Mouse (Mus musculus): ENCODE measurements at regions not wholly inside any gene's neighbourhood (a gene's known extent, or its start where the extent isn't known, plus 50 kb on each side); places are given as distances from the start of the nearest gene placed in this dataset.

DNA sequence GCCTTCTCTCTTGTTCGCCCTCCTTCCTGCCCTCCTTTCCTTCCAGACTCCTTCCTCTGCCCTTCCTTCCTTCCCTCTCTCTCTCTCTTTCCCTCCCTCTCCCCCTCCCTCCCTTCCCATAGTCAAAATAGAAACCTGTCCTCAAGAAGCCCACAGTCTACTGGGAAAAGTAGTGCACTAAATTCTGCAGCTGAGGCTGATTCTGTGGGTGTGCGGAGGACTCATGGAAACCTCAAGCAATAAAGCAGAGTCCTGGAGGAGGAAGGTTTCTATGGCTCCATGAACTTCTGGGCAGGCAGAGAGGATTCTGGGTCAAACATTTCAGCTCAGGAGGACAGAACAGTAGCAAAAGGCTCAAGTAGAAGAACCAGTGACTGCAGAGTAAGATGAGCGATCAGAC is 138.1 kb upstream of the Mycn start:
- WGBS (ENCODE audit: insufficient replicate concordance), result 76% methylated on average over 3 of the region's 3 CpGs
- H3K36me3 ChIP-seq (ENCODE audit: control insufficient read depth, insufficient read depth), result no peaks in the 10 kb centered on the region

DNA sequence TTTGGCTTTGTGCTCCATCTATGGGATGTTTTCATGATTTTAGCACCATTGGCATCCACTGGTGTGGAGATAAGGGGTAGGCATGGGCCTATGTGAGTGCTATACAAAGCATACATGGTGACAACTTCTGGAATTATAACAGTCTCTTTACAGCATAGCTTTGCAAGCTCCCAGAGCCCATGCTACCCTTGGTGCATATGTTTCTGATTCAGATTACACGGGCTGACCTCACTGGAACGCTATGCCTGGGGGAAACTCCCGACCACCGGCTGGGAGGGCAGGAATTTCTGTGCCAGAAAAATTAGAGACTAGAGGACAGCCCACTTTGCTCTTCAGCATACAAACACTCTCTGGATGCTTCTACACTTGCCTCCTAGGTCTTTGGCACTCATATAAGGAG is 136.0 kb upstream of the Mycn start:
- WGBS (ENCODE audit: insufficient replicate concordance), result 60% methylated on average over 4 of the region's 4 CpGs
- Histone ChIP-seq H3K4me2 (ENCODE audit: low read depth, low read length) (no peak overlapping the region), H3K36me3 (ENCODE audit: control insufficient read depth, insufficient read depth) (no peaks in the 10 kb centered on the region), H3K4me3 (ENCODE audit: low read depth, low read length) (no peak overlapping the region), H3K27ac (ENCODE audit: low read length) (no peak overlapping the region), H3K9me3 (replicated peaks; ENCODE audit: control insufficient read depth, low read length) (no peaks in the 10 kb centered on the region), H3K27me3 (ENCODE audit: control insufficient read depth, insufficient read depth, low read depth, low read length) (no peaks in the 10 kb centered on the region), H3K9ac (ENCODE audit: low read depth, low read length) (no peak overlapping the region), H3K4me1 (ENCODE audit: control insufficient read depth, low read depth, low read length) (no peaks in the 10 kb centered on the region)
- ATAC-seq (ENCODE audit: low read depth), result no peak

More for the DNA sequence above, 138.1 kb upstream of the Mycn start:
- no peak for ATAC-seq (ENCODE audit: low read depth)
- no peak overlapping the region for H3K9ac ChIP-seq (ENCODE audit: low read depth, low read length)
- no peak overlapping the region for H3K27ac ChIP-seq (ENCODE audit: low read length)
- no peak overlapping the region for H3K4me3 ChIP-seq (ENCODE audit: low read depth, low read length)
- no peaks in the 10 kb centered on the region for H3K27me3 ChIP-seq (ENCODE audit: control insufficient read depth, insufficient read depth, low read depth, low read length)
- H3K4me1 ChIP-seq (ENCODE audit: control insufficient read depth, low read depth, low read length), result no peaks in the 10 kb centered on the region
- no peaks in the 10 kb centered on the region for H3K9me3 ChIP-seq (replicated peaks; ENCODE audit: control insufficient read depth, low read length)
- H3K4me2 ChIP-seq (ENCODE audit: low read depth, low read length), result no peak overlapping the region

DNA sequence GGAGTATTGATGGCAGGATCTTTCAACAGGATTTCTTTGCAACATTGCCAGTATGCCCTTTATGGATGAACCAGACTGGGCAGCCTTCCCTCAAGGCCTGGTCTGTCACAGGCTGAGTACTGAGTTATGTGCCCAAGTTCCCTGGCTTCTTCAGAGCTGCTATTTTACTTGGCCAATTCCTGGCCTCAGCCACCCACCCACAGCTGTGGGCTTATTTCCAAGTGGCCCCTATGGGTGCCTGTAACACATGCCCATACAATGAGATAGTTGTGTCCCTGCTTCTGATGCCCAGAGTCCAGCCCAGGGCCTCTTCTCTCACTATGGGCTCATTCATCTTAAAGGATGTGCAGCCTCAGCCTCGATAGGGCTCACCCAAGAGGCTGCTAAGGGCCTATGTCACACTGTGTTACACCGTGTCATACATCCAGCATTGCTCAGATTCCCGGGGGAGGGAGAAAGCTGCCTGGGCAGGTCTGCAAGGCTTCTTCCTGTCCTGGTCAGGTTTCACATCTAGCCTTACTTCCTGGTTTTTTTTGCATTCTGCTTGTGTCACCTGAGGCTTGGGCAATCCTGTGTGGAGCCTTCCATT is 135.1 kb upstream of the Mycn start:
- 24% methylated on average over 3 of the region's 3 CpGs for WGBS (ENCODE audit: insufficient replicate concordance)
- Histone ChIP-seq H3K27ac (ENCODE audit: low read length) (no peak overlapping the region), H3K4me2 (ENCODE audit: low read depth, low read length) (no peak overlapping the region), H3K4me3 (ENCODE audit: low read depth, low read length) (no peak overlapping the region), H3K9ac (ENCODE audit: low read depth, low read length) (no peak overlapping the region), H3K36me3 (ENCODE audit: control insufficient read depth, insufficient read depth) (no peaks in the 10 kb centered on the region), H3K27me3 (ENCODE audit: control insufficient read depth, insufficient read depth, low read depth, low read length) (no peaks in the 10 kb centered on the region), H3K9me3 (replicated peaks; ENCODE audit: control insufficient read depth, low read length) (no peaks in the 10 kb centered on the region), H3K4me1 (ENCODE audit: control insufficient read depth, low read depth, low read length) (no peaks in the 10 kb centered on the region)
- ATAC-seq (ENCODE audit: low read depth), result no peak

DNA sequence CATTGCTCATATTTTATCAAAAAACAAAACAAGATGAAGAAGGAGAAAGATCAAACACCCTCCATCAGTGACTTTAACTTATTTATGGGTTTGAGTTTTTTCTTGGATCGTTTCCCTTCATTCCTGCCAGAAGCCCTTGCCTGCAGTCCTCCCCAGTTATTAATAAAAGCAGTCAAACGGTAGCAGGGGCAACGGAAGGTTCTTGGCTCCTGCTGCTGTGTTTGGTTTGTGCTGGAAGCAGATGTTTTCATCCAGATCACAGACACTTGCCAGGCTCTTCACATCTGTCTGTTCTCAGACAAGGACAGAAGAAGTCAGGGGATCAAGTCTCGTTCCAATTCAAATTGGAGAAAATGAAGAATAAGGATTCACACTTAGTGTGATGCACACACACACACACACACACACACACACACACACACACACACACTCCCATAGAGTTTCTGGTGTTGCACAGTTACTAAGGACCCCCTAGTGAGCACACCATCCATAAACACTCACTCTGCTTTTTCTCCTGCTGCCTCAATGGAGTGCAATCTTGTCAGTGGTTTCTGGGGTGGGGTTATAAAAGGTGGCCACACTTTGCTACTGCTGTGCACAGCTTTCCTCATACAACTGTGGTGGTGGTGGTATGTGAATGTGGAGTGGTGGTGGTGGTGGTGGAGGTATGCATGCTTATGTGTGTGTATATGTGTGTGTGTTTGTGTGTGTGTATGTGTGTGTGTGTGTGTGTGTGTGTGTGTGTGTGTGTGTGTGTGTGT is 131.6 kb upstream of the Mycn start:
- H3K27ac ChIP-seq (ENCODE audit: low read length), result no peak overlapping the region
- H3K27me3 ChIP-seq (ENCODE audit: control insufficient read depth, insufficient read depth, low read depth, low read length), result no peaks in the 10 kb centered on the region
- no peaks in the 10 kb centered on the region for H3K9me3 ChIP-seq (replicated peaks; ENCODE audit: control insufficient read depth, low read length)
- ATAC-seq (ENCODE audit: low read depth), result no peak
- no peak overlapping the region for H3K9ac ChIP-seq (ENCODE audit: low read depth, low read length)
- 53% methylated on average over 4 of the region's 4 CpGs for WGBS (ENCODE audit: insufficient replicate concordance)
- no peak overlapping the region for H3K4me3 ChIP-seq (ENCODE audit: low read depth, low read length)
- H3K4me1 ChIP-seq (ENCODE audit: control insufficient read depth, low read depth, low read length), result no peaks in the 10 kb centered on the region
- H3K4me2 ChIP-seq (ENCODE audit: low read depth, low read length), result no peak overlapping the region
- no peaks in the 10 kb centered on the region for H3K36me3 ChIP-seq (ENCODE audit: control insufficient read depth, insufficient read depth)

DNA sequence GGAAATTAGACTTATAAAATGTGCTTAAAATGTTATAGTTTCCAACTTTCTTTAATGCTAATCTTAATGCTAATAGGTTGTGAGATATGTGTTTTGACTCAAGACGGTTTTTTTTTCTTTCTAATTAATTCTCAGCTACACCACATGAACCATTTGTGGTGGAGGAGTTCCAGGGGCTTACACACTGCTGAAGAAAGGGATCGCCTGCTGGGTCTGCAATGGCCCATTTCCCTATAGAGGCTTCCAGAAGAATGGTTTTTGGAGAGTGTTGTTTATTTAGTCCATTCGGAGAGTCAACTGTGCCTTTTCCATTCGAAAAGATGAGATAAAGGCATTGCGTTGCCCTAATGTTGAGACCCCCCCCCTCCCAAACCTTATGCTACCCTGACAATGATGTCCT is 125.6 kb upstream of the Mycn start:
- no peak overlapping the region for H3K27ac ChIP-seq (ENCODE audit: low read length)
- no peak overlapping the region for H3K4me3 ChIP-seq (ENCODE audit: low read depth, low read length)
- no peak overlapping the region for H3K4me2 ChIP-seq (ENCODE audit: low read depth, low read length)
- H3K4me1 ChIP-seq (ENCODE audit: control insufficient read depth, low read depth, low read length), result no peaks in the 10 kb centered on the region
- H3K27me3 ChIP-seq (ENCODE audit: control insufficient read depth, insufficient read depth, low read depth, low read length), result no peaks in the 10 kb centered on the region
- no peak overlapping the region for H3K9ac ChIP-seq (ENCODE audit: low read depth, low read length)
- WGBS (ENCODE audit: insufficient replicate concordance), result 46% methylated on average over 5 of the region's 5 CpGs
- H3K36me3 ChIP-seq (ENCODE audit: control insufficient read depth, insufficient read depth), result no peaks in the 10 kb centered on the region
- no peaks in the 10 kb centered on the region for H3K9me3 ChIP-seq (replicated peaks; ENCODE audit: control insufficient read depth, low read length)
- ATAC-seq (ENCODE audit: low read depth), result no peak

DNA sequence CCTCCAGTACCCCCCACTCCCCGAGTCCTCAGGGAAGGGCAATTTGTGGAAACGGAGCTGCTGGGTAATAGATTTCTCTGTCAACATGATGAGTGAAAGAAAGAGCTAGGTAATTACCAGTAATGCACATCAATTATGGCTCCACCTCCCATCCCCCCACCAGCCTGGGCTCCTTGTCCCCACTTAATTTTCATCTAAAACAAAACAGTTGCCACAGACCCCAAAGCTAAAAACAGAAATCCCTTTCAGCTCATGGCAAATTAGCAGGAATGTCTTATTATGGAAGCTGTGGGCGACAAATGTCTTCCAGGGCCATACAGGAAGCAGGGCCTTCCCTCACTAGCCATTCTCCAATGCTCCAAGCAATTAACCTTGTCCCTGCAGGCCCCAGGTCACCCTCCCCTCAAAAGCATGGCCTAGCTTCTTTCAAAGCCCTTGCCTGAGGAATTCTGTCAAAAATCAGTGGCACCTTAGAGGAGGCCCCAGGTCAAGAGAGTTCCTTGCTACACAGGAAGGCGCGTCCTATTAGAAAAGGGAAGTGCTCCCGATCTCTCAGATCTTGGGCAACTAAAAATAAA is 125.0 kb upstream of the Mycn start:
- H3K4me3 ChIP-seq (ENCODE audit: low read depth, low read length), result no peak overlapping the region
- no peak overlapping the region for H3K27ac ChIP-seq (ENCODE audit: low read length)
- ATAC-seq (ENCODE audit: low read depth), result no peak
- H3K4me2 ChIP-seq (ENCODE audit: low read depth, low read length), result no peak overlapping the region
- 36% methylated on average over 6 of the region's 6 CpGs for WGBS (ENCODE audit: insufficient replicate concordance)
- H3K9me3 ChIP-seq (replicated peaks; ENCODE audit: control insufficient read depth, low read length), result no peaks in the 10 kb centered on the region
- no peaks in the 10 kb centered on the region for H3K27me3 ChIP-seq (ENCODE audit: control insufficient read depth, insufficient read depth, low read depth, low read length)
- no peak overlapping the region for H3K9ac ChIP-seq (ENCODE audit: low read depth, low read length)
- no peaks in the 10 kb centered on the region for H3K4me1 ChIP-seq (ENCODE audit: control insufficient read depth, low read depth, low read length)
- H3K36me3 ChIP-seq (ENCODE audit: control insufficient read depth, insufficient read depth), result no peaks in the 10 kb centered on the region

DNA sequence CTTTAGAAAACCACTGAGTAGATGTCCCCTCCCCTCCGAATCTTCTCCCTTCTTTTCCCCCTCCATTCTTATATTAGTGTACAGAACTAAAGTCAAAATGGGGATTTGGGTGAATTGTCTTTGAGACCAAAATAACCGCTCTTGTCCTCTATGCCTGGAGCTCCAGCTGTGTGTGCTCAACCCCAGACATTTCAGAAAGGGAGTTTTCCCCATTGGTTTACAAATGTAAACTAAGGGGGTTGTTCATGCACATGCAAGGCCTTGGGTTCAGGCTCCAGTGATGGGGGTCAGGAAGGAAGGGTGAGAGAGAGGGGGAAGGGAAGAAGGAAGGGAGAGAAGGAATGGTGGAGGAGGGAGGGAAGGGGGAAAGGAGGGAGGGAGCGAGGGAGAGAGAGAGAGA is 117.8 kb upstream of the Mycn start:
- Histone ChIP-seq H3K27ac (ENCODE audit: low read length) (no peak overlapping the region), H3K4me1 (ENCODE audit: control insufficient read depth, low read depth, low read length) (no peaks in the 10 kb centered on the region), H3K36me3 (ENCODE audit: control insufficient read depth, insufficient read depth) (no peaks in the 10 kb centered on the region), H3K9me3 (replicated peaks; ENCODE audit: control insufficient read depth, low read length) (no peaks in the 10 kb centered on the region), H3K4me2 (ENCODE audit: low read depth, low read length) (no peak overlapping the region), H3K4me3 (ENCODE audit: low read depth, low read length) (no peak overlapping the region), H3K9ac (ENCODE audit: low read depth, low read length) (no peak overlapping the region), H3K27me3 (ENCODE audit: control insufficient read depth, insufficient read depth, low read depth, low read length) (no peaks in the 10 kb centered on the region)
- WGBS (ENCODE audit: insufficient replicate concordance), result 54% methylated on average over 2 of the region's 3 CpGs
- ATAC-seq (ENCODE audit: low read depth), result no peak

DNA sequence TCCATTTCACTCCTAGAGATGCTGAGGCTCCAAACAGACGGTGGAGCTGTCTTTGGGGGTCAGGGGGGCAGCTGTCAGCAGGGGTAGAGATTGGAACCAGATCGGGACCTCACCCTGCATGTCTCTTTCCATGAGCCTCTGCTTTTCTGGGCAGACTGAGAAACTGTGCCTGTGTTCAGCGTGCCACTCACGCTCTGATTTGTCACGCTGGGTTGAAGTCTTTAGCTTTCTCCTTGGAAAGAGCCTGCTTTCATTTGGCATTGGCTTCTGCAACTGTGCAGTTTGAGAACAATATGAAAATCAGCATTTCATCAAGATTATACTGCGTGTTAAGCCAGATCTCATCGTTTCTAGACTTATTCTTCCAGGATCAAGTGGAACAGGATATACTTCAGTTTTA is 114.5 kb upstream of the Mycn start:
- H3K4me3 ChIP-seq (ENCODE audit: low read depth, low read length), result no peak overlapping the region
- no peaks in the 10 kb centered on the region for H3K27me3 ChIP-seq (ENCODE audit: control insufficient read depth, insufficient read depth, low read depth, low read length)
- WGBS (ENCODE audit: insufficient replicate concordance), result 58% methylated on average over 7 of the region's 7 CpGs
- H3K36me3 ChIP-seq (ENCODE audit: control insufficient read depth, insufficient read depth), result no peaks in the 10 kb centered on the region
- H3K9me3 ChIP-seq (replicated peaks; ENCODE audit: control insufficient read depth, low read length), result no peaks in the 10 kb centered on the region
- no peak overlapping the region for H3K27ac ChIP-seq (ENCODE audit: low read length)
- no peaks in the 10 kb centered on the region for H3K4me1 ChIP-seq (ENCODE audit: control insufficient read depth, low read depth, low read length)
- no peak for ATAC-seq (ENCODE audit: low read depth)
- no peak overlapping the region for H3K9ac ChIP-seq (ENCODE audit: low read depth, low read length)
- no peak overlapping the region for H3K4me2 ChIP-seq (ENCODE audit: low read depth, low read length)

DNA sequence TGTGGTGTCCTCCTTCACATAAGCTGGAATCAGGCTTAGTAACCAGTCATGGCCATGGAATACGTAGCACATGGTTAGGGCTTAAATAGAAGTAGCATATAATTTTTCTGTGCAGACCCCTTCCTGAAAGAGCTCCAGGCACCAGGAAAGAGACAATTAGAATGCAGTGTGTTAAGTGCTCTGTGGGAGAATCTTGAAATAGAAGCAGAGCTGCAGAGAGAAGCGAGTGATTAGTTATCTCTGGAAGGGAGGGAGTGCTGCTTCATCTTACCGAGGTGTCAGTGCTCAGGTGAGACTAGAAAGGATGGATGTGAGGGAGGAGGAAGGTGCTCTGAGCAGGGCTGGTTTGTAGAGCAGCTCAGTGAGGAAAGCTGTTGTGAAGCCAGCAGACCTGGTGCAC is 112.9 kb upstream of the Mycn start:
- Histone ChIP-seq H3K9me3 (replicated peaks; ENCODE audit: control insufficient read depth, low read length) (no peaks in the 10 kb centered on the region), H3K9ac (ENCODE audit: low read depth, low read length) (no peak overlapping the region), H3K4me1 (ENCODE audit: control insufficient read depth, low read depth, low read length) (no peaks in the 10 kb centered on the region), H3K4me3 (ENCODE audit: low read depth, low read length) (no peak overlapping the region), H3K27me3 (ENCODE audit: control insufficient read depth, insufficient read depth, low read depth, low read length) (no peaks in the 10 kb centered on the region), H3K36me3 (ENCODE audit: control insufficient read depth, insufficient read depth) (no peaks in the 10 kb centered on the region), H3K4me2 (ENCODE audit: low read depth, low read length) (no peak overlapping the region), H3K27ac (ENCODE audit: low read length) (no peak overlapping the region)
- ATAC-seq (ENCODE audit: low read depth), result no peak
- 44% methylated on average over 3 of the region's 3 CpGs for WGBS (ENCODE audit: insufficient replicate concordance)

Measured in liver, embryonic 16.5 days (tissue).